Mouse (Mus musculus) testis, postnatal 10 days (tissue): Measurements from ENCODE around the gene Tmem87b.

Source experiments
- DNase-seq: peaks from one replicate; pipeline ENCODE4 v3.0.0; 2021; ENCODE audit warnings: low spot score

Tmem87b gene

DNA sequence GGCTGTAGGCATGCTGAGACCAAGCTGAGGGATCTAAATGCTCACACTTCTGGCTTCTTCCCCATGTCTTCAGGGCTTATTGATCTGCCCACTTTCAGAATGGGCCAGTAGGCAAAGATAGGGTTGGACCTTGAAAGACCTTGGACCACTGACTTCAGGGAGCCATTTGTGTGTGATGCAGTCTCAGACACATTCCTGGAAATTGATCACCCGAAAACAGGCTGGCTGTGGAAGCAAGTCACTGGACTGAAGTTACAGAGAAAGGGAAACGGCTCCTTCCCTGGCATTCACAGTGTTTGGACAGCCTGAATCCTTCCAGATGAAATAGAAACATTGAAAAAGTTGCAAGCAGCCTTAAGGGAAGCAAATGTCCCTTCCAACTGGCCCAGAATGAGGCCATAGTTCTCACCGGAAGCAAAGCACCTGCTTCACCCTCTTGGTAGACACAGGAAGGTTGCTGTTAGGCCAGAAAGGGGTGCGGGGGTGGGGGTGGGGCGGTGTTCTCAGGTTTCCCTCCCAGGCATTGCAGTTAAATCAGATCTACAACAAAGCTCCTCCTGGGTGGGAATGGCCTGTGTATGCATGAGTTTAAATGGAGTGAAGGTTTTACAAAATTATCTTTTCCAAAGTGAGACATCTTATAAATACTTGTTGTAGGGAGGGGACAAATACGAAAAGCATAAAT is 70.1 kb downstream of the Tmem87b start:
- DNase-seq, result no peak

DNA sequence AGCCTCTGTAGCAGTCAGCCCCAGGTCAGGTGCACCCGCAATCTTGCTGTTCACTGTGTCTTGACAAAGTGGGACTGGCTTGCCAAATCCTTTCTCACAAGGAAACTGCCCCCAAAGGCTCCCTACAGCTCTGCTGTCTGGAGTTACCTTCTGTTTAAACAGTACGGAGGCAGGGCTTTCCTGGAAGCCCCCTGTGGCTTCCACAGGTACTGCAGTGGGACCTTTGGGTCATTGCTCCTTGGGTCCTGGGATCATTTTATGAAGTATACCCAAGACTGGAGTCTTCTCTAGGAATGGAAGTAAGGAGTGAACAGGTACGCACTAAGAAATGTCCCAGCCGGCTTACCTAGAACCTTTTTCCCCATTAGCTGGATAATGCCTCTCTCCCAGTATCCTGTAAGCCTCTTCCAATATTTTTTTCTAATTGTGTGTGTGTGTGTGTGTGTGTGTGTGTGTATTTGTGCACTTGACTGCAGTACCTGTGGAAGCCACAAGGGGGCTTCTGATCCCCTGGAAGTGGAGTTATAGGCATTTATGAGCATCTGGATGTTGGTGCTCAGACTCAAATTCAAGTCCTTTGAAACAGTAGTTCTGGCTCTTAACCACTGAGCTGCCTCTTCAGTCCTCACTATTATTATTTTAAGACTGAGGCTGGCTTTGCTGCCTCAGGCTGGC is 72.9 kb downstream of the Tmem87b start:
- no peak for DNase-seq

DNA sequence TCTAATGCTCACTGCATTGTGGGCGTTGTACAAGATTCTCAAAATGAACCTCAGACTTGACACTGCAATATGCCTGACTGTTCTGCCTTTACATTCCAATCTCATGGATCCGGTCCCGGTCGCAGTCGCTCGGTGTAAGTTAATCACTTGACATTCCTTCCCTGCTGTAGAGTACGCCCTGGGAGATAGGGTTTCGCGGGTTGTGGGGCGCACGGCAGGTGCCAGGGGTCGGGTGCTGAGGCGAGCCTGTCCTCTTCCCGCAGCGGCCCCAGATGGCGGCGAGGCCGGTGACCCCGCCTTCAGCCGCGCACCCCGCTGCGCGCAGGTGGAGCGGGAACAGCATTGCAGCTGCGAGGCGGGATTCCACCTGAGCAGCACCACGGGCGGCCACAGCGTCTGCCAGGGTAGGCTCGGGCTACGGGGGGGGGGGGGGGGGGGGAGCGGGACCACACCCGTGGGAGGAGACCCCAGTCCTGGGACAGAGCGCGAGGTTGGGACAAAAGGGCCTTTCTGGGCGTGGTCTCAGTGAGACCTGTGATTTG is 74.3 kb downstream of the Tmem87b start:
- DNase-seq, result no peak

DNA sequence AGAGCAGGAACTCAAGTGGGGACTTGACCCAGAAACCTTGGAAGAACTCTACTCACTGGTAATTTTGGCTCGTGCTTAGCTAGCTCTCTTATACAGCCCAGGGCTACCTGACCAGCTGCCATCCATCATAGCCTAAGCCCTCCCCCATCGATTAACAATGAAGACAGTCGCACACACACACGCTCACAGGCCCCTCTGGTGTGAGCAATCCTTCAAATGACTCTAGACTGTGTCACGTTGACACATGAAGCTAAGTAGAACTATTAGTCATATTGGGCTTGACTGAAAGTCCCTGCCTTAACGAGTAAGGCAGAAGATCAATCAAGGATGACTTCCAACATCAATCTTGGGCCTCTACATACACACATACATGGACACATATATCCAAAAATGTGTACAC is 84.9 kb downstream of the Tmem87b start:
- DNase-seq, result no peak

DNA sequence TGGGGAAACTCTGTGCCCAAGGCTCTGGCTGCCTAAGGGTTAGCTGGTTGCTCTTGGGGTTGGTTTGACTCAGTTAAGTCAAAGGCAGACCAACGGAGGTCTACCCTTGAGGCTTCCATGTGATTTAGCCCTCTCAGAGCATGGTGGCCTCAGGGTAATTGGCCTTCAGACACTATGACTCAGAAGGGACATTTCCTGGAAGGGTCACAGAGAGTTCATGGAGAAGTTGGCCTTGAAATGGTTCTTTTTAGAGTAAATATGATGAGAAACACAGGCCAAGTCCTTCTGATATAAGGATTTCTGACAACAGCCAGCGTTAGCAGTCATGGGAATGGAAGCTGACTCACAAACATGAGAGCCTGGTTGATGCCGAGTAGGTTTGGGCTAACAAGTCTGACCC is 85.7 kb downstream of the Tmem87b start:
- DNase-seq, result no peak
